Mouse (Mus musculus) fat pad, adult 2 months (tissue): ENCODE data around the gene Fig4.

Experiments
- DNase-seq: peaks from one replicate; pipeline ENCODE4 v3.0.0-alpha.2; 2011; ENCODE audit warnings: low read depth, low spot score; ENCODE audit errors: extremely low read depth

Fig4 gene

GRCm38 (mm10) chr10:41261889-41262288 lies 41.2 kb downstream of the Fig4 start:
- DNase-seq: no peak

DNA sequence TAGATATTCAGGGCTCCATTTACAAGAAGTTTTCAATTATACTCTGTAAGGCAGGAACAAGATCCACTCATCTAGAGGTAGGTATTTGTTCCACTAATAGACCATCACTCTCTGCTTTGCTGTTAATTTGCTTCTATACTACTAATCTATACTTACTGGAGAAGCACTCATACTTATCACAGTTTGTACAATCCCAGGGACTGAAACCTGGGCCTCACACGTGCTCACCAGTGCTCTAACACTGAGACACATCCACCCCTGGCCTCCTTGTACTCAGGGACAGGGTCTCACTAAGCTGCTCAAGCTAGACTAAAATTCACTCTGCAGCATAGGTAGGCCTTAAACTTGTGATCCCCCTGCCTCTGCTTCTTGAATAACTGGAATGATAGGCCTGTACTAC lies 41.8 kb downstream of the Fig4 start:
- DNase-seq: no peak

GRCm38 (mm10) chr10:41260243-41261006 lies 42.6 kb downstream of the Fig4 start:
- no peak for DNase-seq

DNA sequence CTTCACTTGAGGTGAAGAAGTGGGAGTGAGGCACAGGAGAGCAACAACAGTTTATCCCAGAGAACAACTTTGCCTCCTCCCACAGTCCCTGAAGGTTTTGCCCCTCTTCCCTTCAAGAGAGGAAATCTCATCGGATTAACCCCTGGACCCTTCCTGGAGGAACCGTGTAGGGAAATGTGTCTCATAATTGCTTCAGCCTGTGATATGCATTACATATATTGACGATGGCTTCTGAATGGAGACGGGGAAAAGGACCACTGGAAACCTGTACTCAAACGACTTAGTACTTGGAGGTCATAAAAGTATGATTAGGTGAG lies 52.4 kb downstream of the Fig4 start:
- DNase-seq: no peak

DNA sequence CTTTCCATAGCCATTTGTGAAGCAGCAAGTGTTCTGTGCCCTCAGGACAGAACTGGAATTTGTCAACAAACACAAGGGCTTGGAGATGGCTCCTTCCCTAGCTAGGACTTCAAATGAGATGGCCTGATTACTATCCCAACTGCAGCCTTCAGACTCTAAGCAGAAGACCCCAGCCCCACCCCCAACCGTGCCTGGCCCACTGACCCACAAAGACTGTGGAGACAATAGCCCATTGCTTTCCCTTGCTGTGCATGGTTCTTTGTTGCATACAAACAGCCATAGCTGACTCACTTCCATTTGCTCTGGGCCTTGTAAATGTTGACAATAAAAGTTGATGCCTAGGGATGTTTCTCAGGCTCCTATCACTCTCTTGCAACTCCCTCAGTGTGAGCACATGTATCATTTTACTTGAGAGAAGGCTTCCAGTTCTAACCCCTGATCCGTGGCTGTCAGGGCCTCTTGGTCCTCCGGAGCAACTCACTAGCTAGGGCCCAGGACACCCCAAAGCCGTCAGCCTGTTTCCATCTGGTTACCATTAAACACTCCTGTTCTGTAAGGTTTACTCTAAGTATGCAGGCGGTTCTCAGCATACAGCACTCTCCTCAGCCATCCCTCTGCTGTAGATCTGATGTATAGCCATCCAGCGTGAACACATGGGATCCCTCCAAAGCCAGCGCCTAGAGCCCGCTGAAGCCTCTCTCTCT lies 52.9 kb downstream of the Fig4 start:
- no peak for DNase-seq

DNA sequence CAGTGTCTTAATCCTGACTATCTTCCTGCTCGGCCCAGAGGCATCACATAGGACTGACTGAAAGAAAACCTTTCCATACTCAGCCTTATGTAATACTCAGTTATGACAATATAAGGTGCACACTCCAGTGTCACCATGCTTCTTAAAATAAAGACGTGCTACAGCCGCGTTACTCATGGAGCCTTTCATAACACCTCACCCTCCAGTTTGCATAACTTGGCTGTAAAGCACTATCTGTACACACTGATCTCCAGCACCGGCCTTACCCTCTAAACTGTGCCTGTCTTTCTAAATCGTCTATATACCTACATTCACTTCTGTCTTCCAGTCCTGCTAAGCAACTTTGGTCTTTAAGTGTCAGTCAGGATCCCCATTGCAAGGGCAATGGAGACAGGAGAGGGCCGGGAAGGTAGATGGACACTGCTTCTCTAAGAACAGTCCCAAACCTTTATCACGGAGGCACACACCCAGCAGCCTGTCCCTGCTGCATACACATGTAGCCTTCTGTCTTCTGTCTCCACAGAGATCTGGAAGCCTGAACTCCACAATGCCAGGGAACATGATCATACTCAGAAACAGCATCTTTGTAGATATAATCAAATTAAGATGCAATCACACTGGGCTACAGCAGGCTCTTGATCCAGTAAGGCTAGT lies 53.9 kb downstream of the Fig4 start:
- DNase-seq: peak; percentile 18

DNA sequence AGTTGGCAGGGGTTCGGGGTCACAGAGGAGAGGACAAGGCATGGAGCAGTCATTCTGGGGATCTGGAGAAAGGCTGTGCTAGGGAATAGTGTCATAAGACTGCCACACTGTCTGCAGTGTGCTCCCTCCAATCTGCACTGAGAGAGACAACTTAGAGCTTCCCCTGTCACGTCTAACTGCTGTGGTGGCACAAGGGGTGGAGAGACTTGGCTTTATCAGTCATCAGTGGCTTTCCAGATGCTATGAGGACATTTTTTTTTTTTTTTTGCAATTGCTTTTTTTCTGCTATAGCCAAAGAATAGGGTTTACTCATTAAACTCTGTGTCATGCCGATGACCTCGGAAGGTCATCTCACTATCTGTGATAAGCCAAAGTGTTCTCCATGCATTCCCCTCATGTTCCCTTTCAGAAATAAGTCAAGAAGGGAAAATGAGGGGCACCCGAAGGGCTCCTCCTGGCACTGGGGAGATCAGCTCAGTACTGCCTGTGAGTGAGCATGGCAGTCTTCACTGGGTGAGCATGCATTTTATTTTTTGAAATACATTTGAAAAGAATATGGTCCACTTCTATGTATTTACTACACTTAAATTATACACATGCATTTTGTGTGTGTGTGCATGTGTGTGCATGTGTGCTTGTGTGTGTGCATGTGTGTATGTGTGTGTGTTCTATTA lies 55.1 kb downstream of the Fig4 start:
- no peak for DNase-seq

GRCm38 (mm10) chr10:41246111-41246510 lies 56.9 kb downstream of the Fig4 start:
- no peak for DNase-seq

- DNase-seq: no peak
These were observed 57.6 kb downstream of the Fig4 start for GRCm38 (mm10) chr10:41245477-41245876.

- peak; percentile 25 for DNase-seq
These were observed 58.0 kb downstream of the Fig4 start for GRCm38 (mm10) chr10:41245028-41245427.

GRCm38 (mm10) chr10:41243930-41244329 lies 59.1 kb downstream of the Fig4 start:
- no peak for DNase-seq

GRCm38 (mm10) chr10:41241558-41242242 lies 61.4 kb downstream of the Fig4 start:
- DNase-seq: no peak

DNA sequence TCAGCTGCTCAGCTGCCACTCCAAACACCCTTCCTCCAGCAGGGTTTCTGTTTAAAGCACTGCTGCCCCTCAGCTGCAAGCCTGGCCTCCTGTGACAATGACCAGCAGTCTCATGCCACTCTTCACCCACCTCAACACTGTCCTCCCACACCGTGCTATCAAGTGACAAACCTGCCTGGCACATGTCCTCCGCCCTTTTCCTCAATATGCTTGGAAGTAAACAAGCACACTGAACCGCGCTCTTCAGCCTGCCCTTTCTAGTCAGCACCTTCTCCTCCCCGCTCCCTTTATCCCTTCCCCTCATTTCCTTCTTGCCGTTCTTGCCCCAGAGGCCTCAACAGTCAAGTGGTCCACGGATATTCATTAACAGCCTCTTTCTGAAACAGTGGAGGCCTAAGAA lies 62.0 kb downstream of the Fig4 start:
- DNase-seq: no peak

DNA sequence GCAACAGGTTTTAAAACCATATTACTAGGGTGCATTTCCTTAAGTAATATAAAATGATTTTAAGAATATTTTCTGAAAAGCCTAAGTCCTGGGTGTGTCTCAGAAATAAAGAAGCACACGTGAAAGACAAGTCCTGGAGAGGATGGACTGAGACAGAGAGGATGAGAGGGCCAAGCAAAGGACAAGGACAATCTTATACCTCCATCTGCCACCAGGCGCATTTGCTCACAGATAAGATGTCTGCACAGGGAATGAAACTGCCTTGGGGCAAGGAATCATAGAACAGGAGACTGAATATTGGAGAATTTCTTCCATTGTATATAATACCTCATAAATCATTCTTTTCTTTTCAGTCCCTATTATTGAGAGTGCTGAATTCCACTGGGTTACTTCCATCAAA lies 67.0 kb downstream of the Fig4 start:
- DNase-seq: no peak

DNA sequence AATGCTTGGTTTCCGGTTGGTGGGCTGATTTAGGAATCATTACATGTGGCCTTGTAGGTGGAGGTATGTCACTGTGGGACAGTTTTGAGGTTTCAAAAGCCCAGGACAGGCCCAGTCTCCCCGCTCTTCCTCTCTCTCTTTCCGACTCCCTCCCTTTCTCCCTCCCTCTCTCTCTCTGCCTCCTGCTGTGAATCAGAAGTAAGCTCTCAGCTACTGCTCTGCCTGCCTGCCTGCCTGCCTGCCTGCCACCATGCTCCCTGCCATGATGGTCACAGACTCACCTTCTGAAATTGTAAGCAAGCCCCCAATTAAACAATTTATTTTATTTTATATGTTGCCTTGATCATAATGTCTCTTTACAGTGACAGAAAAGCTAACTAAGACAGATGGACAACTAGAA lies 67.5 kb downstream of the Fig4 start:
- no peak for DNase-seq

- DNase-seq: no peak
These were observed 67.9 kb downstream of the Fig4 start for GRCm38 (mm10) chr10:41235159-41235558.

- DNase-seq: no peak
These were observed 68.5 kb downstream of the Fig4 start for GRCm38 (mm10) chr10:41234552-41234951.

DNA sequence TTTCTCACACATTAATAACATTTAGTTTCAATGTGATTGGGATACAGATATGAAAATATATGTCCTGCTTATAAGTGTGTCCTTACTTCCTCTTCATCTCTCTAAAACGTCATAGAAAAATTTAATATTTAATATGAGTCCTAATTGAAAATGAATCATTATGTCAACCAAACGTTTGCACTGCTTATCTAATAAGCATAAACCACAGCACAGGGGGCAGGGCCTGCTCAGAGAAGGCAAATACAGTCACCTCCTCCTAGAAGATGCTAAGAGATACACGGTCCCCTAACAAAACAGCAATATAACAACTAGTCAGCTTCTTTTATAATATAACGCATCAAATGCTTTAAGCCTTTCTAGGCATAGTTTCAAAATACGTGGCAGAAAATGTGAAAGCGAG lies 69.9 kb downstream of the Fig4 start:
- DNase-seq: no peak

DNA sequence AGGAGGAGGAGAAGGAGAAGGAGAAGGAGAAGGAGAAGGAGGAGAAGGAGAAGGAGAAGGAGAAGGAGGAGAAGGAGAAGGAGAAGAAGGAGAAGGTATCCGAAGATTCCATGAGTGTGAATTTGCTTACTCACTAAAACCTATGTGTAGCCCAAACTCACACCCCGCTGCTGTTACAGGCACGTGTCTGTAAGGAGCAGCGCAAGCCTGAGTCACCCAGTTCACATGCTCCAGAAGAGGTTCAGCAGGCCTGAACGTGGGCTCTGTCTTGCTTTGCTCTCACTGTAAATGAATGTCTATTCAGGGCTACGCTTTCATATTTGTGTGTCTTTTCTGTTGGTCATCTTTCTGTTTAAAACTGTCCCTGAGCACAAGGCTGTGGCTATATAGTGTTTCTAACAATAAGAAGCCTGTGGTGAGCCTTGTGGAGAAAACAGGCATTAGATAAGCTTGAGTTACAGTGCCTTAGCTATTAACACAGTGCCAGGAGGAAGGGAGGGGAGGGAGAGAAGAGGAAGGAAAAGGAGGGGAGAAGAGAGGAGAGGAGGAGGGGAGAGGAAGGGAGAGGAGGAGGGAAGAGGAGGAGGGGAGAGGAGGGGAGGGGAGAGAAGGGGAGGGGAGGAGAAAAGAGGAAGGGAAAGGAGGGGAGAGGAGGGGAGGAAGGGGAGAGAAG lies 71.8 kb downstream of the Fig4 start:
- DNase-seq: no peak

GRCm38 (mm10) chr10:41227626-41228025 lies 75.4 kb downstream of the Fig4 start:
- no peak for DNase-seq

- no peak for DNase-seq
These were observed 79.6 kb downstream of the Fig4 start for GRCm38 (mm10) chr10:41223499-41223898.
